Mouse (Mus musculus) v-Abl transformed pro-B cells (cell line): ENCODE data around the gene Gm33543.

Experiments used
- in situ Hi-C, 2 experiments: fragments of 400-800 bp; cut with MboI; formaldehyde crosslinking; loops; one replicate each; pipeline ENCODE4 v1.15.1; 2025; ENCODE audit not compliant: unreplicated experiment in 2 of 2

Gene Gm33543

DNA sequence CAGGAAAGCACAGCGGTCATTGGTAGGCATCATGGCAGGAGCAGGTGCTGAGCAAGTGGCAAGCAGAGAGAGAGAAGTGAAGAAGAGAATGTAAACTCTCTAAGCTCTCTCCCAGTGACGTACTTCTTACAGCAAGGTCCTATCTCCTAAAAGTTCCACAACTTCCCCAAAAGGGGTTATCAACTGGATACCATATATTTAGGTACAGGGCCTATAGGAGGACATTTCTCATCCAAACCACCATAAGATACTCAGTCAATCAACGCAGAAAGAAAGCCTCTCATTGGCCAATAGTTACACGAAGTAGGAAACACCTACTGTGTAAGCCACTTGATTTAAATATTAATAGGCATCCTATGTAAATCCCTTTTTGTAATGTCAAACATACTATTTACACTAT lies 3.7 kb downstream of the Gm33543 start:
- in situ Hi-C loops, result no loop called here

DNA sequence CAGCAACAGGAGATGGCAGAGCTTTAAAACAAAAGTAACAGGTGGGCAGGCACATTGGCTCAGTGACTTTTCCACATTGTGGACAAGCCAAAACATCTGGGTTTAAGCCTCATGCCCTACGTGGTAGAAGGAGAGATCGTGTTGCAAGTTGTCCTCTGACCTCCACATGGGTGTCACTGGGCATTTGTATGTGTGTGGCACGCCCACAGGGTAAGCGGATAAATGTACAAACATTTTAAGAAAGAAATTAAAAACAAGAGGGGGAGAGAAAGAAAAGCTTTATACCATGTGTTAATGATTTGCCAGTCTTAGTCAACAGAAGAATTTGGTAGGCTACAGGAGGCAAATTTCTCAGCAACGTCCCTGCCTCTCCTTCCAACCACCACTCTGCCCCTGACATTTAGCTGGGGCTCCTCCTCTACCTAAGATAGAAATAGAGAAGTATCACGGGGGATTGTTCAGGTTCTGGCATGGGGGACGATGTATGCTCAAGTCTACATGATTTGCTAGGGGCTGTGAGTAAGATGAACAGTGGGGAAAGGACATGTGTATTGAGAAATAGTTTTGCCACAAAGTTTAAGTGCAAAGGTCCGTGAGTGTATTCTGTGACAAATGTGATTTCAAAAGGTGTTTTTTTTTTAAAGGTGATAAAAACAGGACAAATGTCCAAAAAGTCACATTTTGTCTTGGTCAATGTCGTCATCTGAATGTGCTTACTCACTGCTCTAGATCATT lies 6.0 kb downstream of the Gm33543 start:
- in situ Hi-C loops, result no loop called here

DNA sequence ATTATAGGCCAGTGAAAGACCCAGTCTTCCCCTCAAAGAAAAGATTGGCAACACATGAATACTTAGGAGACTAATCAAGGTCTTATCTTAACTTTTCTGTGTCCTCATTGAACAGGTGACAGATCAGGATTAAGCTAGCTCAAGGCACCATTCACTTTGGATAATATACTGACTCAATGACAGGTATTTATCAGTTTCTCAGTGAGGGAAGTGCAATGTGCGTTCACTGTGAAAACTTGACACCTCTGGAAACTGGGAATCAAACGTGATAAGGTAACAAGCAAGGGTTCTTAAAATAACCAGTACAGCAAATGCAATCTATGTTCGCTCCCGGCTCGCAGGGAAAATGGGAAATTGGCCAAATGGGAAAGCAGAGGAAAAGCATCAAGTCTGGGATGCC lies 11.8 kb downstream of the Gm33543 start:
- in situ Hi-C loops, result no loop called here

- in situ Hi-C loops, result no loop called here
These were observed 13.3 kb downstream of the Gm33543 start for GRCm38 (mm10) chr10:95829471-95829870.

DNA sequence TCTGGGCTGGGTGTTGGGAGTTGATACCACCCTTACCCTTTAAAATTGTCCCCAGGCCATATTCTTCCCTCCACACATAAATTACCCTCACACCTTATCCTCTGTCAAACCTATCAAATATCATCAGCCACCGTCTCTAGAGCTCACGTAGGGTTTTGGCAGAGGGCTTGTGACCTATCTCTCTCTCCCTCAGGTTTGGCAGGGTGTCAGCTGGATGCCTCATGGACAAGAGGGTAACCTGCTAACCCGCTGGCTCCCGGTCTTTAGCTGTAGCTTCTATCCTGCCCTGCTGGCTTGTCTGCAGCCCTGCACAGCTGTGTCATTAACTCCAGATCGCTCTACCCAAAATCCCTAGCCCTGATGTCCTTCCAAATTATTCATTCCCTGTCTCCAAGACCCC lies 14.4 kb downstream of the Gm33543 start:
- in situ Hi-C loops, result no loop called here

DNA sequence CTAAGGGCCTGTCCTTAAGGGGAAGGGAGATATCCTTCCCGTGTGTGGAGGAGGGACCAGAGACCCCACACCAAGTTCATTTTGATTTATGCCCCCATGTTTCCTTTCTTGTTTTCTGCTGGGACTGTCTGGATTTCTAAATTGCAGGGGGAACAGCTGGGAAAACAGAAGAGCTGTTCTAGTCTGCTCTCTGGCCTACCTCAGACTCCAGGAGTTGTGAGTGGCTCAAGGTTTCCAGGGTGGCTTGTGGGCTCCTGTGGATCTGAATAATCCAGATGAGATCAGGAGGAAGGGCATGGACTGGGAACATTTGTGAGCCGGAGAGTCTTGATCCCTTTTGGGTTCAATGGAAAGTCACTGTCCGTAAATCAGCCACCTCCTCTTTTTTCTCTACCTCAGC lies 17.1 kb downstream of the Gm33543 start:
- in situ Hi-C loops, result no loop called here

- in situ Hi-C loops, result no loop called here
These were observed 24.2 kb downstream of the Gm33543 start for GRCm38 (mm10) chr10:95818506-95818905.

DNA sequence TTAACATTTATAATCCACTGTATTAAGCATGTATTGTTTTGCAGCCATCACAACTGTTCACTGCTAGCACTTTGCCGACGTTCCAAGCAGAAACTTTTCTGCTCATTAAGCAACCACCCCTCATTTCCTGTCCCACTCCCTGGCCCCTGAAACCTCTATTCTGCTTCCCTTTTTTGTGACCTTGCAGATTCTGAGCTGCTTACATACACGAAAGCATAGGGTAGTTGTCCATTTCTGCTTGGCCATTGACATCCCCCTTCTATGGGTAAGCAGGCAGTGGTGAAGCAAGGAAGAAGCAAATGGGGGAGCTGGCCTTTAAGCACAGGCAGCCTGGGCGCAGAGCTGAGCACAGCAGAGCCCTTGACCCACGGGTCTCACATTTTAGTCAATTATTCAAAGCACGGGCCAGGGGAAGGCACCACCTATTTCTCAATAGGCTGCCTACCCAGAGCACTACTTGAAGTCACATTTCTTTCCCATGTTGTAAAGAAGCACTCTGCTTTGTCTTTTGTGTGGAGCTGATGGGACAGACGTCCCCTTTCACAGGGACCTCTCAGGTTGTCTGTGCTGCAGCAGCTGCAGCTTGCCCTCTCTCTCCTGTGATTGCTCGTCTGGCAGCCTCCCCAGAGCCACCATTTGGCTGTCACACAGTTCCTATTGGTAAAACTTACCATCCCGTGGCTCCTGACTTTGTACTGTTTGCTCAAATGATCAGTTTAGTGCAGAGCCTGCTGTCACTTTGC lies 25.1 kb downstream of the Gm33543 start:
- in situ Hi-C loops, result no loop called here

GRCm38 (mm10) chr10:95814351-95814750 lies 28.4 kb downstream of the Gm33543 start:
- in situ Hi-C loops, result no loop called here

GRCm38 (mm10) chr10:95811869-95812268 lies 30.9 kb downstream of the Gm33543 start:
- in situ Hi-C loops, result no loop called here

DNA sequence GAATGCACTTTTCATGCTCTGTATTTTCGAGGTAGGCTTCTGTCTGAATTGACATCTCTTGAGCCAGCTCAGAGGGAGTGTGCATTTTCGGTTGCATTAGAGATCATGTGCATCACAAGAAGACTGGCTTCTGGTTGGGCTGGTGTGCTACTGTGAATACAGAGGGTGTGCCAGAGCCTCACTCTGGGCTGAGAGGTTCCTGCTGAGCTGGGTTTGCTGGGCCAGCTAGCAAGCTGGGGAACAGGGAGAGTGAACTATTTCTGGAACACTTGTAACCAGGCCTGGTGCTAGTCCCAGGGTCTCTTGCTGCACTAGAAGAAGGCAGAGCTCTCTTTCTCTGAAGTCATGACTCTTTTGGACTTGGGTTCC lies 41.3 kb downstream of the Gm33543 start:
- in situ Hi-C loops, result no loop called here

GRCm38 (mm10) chr10:95800693-95801442 lies 41.9 kb downstream of the Gm33543 start:
- in situ Hi-C loops, result no loop called here

DNA sequence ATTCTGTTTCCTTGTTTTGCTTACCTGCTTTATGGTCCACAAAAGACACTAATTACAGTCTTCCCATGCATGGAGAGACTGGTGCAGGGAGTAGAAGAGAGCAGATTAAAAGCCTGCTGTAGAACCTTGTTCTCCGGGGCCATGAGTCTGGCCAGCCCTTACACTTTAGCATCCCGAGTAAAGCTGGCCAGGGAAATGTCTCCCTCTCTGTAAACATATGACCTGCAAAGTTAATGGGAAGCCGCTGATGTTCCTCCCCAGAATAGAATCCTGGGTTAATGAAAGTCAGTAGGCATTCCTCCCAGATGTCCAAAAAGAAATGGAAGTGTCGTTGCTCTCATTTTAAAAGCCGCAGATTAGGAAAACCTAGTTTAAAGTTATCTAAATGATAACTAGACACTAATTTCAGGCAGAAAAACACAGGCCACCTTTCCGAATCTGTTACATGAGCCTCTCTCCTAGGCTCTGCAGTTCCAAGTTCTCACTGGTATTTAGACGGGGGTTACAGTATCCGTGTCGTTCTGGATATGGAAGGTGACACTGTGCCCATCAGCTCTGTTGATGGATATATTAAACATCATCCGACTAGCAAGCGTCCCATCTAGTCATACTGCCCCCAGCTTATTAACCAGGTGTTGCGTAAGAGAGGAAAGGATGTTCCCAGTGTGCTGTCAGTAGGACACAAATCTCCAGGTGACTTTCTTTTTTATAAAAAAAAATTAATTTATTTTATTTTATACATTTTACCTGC lies 44.9 kb downstream of the Gm33543 start:
- in situ Hi-C loops, result no loop called here

GRCm38 (mm10) chr10:95795500-95795899 lies 47.2 kb downstream of the Gm33543 start:
- in situ Hi-C loops, result no loop called here

- in situ Hi-C loops, result no loop called here
These were observed 48.0 kb downstream of the Gm33543 start for GRCm38 (mm10) chr10:95794706-95795105.

DNA sequence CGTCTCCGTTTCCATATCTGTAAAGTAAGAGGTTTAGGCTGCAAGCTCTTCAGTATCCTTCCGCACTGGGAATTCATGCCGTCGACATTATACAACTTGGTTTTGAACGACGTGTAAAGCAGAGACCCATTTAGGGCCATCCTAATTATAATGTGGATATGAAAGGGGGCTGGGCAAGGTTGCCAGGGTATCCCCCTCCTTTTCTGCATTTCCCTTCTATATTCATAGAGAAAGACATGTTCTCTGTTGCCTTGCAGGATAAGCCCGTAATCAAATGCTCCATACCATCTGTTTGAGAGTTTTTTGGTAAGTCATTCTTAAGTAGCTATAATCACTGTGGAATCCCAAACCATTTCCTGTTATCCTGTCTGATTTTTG lies 51.3 kb downstream of the Gm33543 start:
- in situ Hi-C loops, result no loop called here

DNA sequence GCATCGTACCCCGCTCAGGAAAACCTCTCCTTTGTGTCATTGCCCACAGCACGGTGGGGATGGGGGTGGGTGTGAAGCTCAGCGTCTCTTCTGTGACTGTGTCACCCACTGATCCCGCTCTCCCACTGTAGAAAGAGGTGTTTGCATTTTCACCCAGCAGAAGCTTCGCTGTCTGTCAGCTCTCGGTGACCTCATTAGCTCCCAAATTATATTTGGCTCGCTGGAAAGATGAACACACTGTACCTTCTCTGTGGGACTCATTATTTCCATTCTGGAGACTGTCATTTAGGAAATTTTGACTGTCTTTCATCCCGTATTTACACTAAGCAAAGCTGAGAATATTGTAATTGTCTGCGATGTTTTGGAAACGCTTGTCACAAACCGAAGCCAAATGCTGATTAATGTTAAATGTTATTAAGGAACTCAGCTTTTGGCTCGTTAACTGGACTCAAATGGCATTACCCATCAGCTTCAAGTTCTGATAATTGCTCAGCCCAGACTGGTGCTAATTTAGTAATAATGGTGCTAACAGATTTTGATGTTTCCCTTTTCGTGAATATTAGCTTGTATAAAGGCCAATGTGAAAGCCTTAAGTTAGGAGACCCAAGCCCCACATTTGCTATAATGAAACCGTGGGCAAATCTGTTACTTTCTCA lies 51.8 kb downstream of the Gm33543 start:
- in situ Hi-C loops, result no loop called here

GRCm38 (mm10) chr10:95787176-95787575 lies 55.6 kb downstream of the Gm33543 start:
- in situ Hi-C loops, result no loop called here

- in situ Hi-C loops, result no loop called here
These were observed 57.9 kb downstream of the Gm33543 start for GRCm38 (mm10) chr10:95784837-95785236.

DNA sequence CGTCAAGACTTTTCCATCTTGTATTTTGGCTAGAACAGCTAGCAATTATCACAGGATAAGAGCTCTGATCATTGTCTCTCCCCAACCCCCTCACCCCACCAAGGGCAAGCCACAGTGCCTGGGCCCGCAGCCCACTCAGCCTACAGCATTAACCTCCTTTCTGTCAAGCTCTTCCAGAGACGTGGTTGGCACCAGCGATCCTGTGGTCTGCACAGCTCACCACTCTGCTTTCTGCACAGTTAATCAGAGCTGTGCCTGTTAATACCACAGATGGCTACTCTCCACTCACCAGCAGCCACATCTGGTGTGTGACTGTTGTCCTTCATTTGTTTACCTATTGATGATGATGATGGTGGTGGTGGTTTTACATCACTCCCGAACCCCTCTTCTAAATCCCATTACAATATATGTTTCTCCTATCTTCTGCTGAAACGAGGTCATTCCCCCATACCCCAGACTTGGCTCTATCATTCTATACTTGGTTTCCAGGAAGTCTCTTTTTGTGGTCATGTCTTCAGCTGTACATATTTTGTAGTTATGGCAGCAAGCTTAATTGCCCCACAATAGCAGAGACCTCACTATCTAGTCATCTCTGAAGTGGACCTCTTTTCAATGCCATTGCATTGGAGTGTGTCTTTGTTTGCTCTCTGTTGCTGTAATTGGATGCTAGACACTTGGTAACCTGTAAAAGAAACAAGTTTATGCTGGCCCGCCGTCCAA lies 61.7 kb downstream of the Gm33543 start:
- in situ Hi-C loops, result no loop called here
